Mouse (Mus musculus): ENCODE data around the gene Gm21969. TPM values are rescaled to one million over a fixed set of nuclear protein-coding genes. Genes with fewer than 3 reads are reported as not detected.

Gm21969 gene
- total and polyA plus RNA-seq, 2 experiments from 2014 or later: not detected

DNA sequence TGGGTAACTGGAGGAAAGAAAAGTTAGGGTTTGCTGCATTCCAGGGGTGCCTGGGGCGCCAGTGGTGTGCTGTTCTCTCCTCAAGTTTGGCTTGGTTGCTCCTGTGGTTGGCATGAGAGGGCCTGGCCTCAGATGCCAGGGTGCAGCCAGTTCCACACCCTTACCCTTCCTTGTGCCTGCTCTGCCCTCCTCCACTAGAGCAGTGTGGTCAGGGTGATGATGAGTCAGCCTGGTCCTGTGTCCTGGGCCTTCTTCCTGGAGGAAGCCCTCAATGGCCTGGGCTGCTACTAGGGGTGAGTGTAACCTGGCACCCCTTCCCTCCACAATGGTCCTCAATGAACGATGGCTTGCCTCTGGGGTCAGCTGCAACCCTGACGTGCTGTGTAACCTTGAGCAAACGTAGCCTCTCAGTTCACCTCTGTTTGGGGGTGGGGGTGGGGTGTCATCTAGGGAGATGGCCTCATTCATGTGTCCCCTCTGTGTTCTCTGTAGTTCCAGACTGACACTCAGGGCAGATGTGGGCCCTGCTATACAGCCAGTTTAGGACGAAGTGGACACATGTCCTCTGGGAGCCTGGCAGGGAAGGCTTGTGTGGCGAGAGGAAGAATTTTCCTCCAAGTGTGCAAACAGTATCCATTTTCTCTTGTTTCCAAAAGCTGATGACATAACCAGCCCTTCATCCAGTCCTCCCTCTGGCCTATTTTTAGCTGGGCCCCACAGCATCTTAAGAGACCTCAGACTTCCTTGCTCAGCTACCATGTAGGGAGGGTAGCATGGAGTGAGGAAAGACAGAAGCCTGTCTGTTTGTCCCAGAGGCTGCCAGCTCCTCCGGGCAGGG, 1.2 kb upstream of the Gm21969 start:
- Histone ChIP-seq H3K27me3 (ENCODE audit: insufficient read depth, low read length) (no peaks in the 10 kb centered on the region), H3K4me2 (ENCODE audit: low read depth) (no peak overlapping the region), H3K27ac (ENCODE audit: low read depth, low read length) (no peak overlapping the region), H3K4me1 (ENCODE audit: insufficient read depth) (peaks cover 2% of the 10 kb centered on the region; the same call in 1 of the 2 replicates), H3K9ac (no peak overlapping the region), H3K4me3 (ENCODE audit: low read depth, low read length) (no peak overlapping the region), H3K36me3 (ENCODE audit: insufficient read depth) (peaks cover 8% of the 10 kb centered on the region; the same call in 1 of the 2 replicates), H3K9me3 (ENCODE audit: low read length) (no peaks in the 10 kb centered on the region)
- TF ChIP-seq CTCF (IDR thresholded peaks at IDR 0.05; ENCODE audit: low read depth): no peak
- DNase-seq (no peak), ATAC-seq (no peak)
- WGBS: 79% methylated on average over 7 of the region's 7 CpGs

- H3K4me1 ChIP-seq (ENCODE audit: insufficient read depth): no peaks in the 10 kb centered on the region
- H3K36me3 ChIP-seq (ENCODE audit: insufficient read depth): peaks cover 13% of the 10 kb centered on the region; the same call in 1 of the 2 replicates
- ATAC-seq (no peak), DNase-seq (no peak)
- no peak overlapping the region for H3K27ac ChIP-seq (ENCODE audit: low read depth, low read length)
- 86% methylated on average over 11 of the region's 11 CpGs for WGBS
- no peak overlapping the region for H3K4me2 ChIP-seq (ENCODE audit: low read depth)
- H3K9ac ChIP-seq: no peak overlapping the region
- no peak overlapping the region for H3K4me3 ChIP-seq (ENCODE audit: low read depth, low read length)
- no peaks in the 10 kb centered on the region for H3K27me3 ChIP-seq (ENCODE audit: insufficient read depth, low read length)
- no peak for TF ChIP-seq CTCF (IDR thresholded peaks at IDR 0.05; ENCODE audit: low read depth)
- H3K9me3 ChIP-seq (ENCODE audit: low read length): no peaks in the 10 kb centered on the region
Observed at GRCm38 (mm10) chr4:139605216-139605615, 2.2 kb downstream of the Gm21969 start.

DNA sequence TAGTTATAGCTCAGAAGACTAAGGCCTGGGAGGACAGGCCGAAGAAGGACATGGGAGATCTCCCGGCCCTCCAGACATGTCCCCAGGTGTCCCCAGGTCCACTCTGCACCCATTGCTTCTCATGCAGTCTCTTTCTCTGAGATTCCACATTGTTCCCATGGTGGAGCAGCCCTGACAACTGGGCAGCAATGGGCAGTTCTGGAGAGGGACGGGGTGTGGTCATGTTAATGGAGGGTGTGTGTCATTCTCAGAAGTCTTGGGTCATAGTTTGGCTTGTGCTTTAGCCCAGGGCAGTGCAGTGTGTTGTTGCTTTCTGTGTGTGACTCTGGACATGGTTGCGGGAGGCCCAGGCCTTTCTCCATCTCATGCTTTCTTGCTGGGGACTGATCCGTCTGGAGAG, 3.7 kb downstream of the Gm21969 start:
- no peak for TF ChIP-seq CTCF (IDR thresholded peaks at IDR 0.05; ENCODE audit: low read depth)
- no peaks in the 10 kb centered on the region for H3K27me3 ChIP-seq (ENCODE audit: insufficient read depth, low read length)
- H3K36me3 ChIP-seq (ENCODE audit: insufficient read depth): peaks cover 13% of the 10 kb centered on the region; the same call in 1 of the 2 replicates
- H3K27ac ChIP-seq (ENCODE audit: low read depth, low read length): no peak overlapping the region
- H3K4me2 ChIP-seq (ENCODE audit: low read depth): no peak overlapping the region
- H3K9ac ChIP-seq: no peak overlapping the region
- H3K4me3 ChIP-seq (ENCODE audit: low read depth, low read length): no peak overlapping the region
- H3K9me3 ChIP-seq (ENCODE audit: low read length): no peaks in the 10 kb centered on the region
- ATAC-seq (no peak), DNase-seq (no peak)
- WGBS: 95% methylated on average over 5 of the region's 5 CpGs
- no peaks in the 10 kb centered on the region for H3K4me1 ChIP-seq (ENCODE audit: insufficient read depth)

DNA sequence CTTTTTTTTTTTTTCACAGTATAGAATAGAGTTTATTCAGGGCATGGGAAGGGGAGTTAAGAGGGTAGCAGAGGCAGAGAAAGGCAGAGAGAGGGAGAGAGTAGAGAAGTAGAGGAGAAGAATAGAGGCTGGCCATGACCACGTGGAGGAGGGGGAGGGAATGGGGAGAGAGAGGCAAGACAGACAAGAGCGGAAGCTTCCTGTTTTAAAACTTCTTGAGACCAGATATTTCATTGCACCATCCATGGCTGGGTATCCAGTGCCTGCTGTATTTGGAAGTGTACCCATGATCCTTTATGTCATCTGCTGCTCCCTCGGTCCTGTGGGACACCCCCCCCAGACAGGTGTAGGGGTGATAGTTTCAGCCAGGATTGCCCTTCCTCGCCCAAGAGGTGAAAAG, 6.0 kb downstream of the Gm21969 start:
- H3K4me2 ChIP-seq (ENCODE audit: low read depth): no peak overlapping the region
- H3K4me1 ChIP-seq (ENCODE audit: insufficient read depth): no peaks in the 10 kb centered on the region
- 71% methylated on average over 4 of the region's 4 CpGs for WGBS
- peaks cover 22% of the 10 kb centered on the region for H3K36me3 ChIP-seq (ENCODE audit: insufficient read depth)
- H3K4me3 ChIP-seq (ENCODE audit: low read depth, low read length): no peak overlapping the region
- no peak for DNase-seq
- ATAC-seq: no peak
- no peak overlapping the region for H3K9ac ChIP-seq
- H3K27me3 ChIP-seq (ENCODE audit: insufficient read depth, low read length): no peaks in the 10 kb centered on the region
- no peaks in the 10 kb centered on the region for H3K9me3 ChIP-seq (ENCODE audit: low read length)
- H3K27ac ChIP-seq (ENCODE audit: low read depth, low read length): no peak overlapping the region
- no peak for TF ChIP-seq CTCF (IDR thresholded peaks at IDR 0.05; ENCODE audit: low read depth)

GRCm38 (mm10) chr4:139610954-139611353, 8.0 kb downstream of the Gm21969 start:
- ATAC-seq (0 out of 2 replicates have a peak, but pooled peaks have one; percentile 14), DNase-seq (no peak)
- 34% methylated on average over 6 of the region's 6 CpGs for WGBS
- TF ChIP-seq CTCF (IDR thresholded peaks at IDR 0.05; ENCODE audit: low read depth): no peak
- Histone ChIP-seq H3K27ac (ENCODE audit: low read depth, low read length) (no peak overlapping the region), H3K9ac (no peak overlapping the region), H3K27me3 (ENCODE audit: insufficient read depth, low read length) (no peaks in the 10 kb centered on the region), H3K4me2 (ENCODE audit: low read depth) (no peak overlapping the region), H3K4me1 (ENCODE audit: insufficient read depth) (no peaks in the 10 kb centered on the region), H3K4me3 (ENCODE audit: low read depth, low read length) (no peak overlapping the region), H3K9me3 (ENCODE audit: low read length) (no peaks in the 10 kb centered on the region), H3K36me3 (ENCODE audit: insufficient read depth) (peaks cover 24% of the 10 kb centered on the region)

DNA sequence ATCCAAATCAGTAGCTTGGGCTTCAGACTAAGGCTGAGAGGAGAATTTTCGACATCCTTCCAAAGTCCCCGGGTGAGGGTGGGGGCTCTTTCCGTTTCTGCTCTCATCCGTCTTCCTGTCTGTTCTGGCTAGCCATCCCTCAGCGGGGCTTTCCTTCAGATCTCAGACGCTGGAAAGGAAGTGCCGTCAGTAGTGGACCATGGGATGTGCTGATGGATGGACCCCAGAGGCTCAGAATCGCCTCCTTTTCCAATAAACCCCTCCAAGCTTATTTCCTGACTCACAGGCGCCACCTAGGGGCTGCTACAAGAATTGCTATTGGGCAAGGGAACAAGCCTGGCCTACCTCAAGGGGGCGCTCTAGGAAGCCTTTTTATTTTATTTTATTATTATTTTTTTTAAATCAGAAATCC, 8.6 kb downstream of the Gm21969 start:
- no peak overlapping the region; the same call in 1 of the 2 replicates for H3K27ac ChIP-seq (ENCODE audit: low read depth, low read length)
- 9% methylated on average over 10 of the region's 10 CpGs for WGBS
- H3K4me2 ChIP-seq (ENCODE audit: low read depth): peak overlapping the region; percentile 37
- H3K9ac ChIP-seq: 0 out of 2 replicates have a peak overlapping the region, but pooled peaks have one; percentile 18
- H3K9me3 ChIP-seq (ENCODE audit: low read length): no peaks in the 10 kb centered on the region
- peak overlapping the region; percentile 21; the same call in 1 of the 2 replicates for H3K4me3 ChIP-seq (ENCODE audit: low read depth, low read length)
- no peaks in the 10 kb centered on the region for H3K27me3 ChIP-seq (ENCODE audit: insufficient read depth, low read length)
- peak; percentile 70 for ATAC-seq
- no peaks in the 10 kb centered on the region for H3K4me1 ChIP-seq (ENCODE audit: insufficient read depth)
- H3K36me3 ChIP-seq (ENCODE audit: insufficient read depth): peaks cover 24% of the 10 kb centered on the region
- peak; percentile 90 for DNase-seq
- peak; percentile 96 for TF ChIP-seq CTCF (IDR thresholded peaks at IDR 0.05; ENCODE audit: low read depth)

All from forebrain, postnatal 0 days (tissue).